Comparison of ENCODE assay signal across 25 mouse cellular contexts in the genomic region with DNA sequence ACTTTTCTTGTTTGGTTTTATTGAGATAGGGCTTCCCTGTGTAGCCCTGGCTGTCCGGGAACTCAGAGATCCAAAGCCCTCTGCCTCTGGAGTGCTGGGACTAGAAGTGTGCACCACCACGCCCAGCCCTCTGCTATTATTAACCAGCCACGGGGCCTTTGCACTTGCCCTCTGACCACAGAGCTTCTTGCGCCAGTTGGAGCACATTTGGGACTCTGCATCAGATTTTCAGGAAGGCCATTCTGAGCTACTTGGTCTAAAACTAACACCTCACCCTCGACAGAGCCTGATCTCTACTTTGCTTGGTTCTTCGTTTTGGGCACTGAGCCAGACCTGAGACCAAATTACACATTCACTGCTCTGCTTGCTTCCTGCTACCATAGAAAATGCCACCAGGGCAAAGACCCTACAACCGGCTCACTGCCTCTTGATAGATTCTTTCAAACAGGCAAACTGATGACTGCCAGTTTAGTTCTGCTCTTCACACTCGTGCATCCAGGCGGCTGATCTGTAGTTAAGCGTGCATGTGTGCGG.
DNase-seq lines count a peak whose midpoint lies in the region; ATAC-seq and TF ChIP-seq lines count a peak whose summit lies in the region.
"Had no signal": no experiment of that assay in that cellular context is flagged by ENCODE, and none has a peak within 500 bp of the region (broad histone marks: within the 10 kb centered on the region; RNA-seq: fewer than 3 reads in every experiment).

No protein-coding gene starts in this region.

- H3K27me3 ChIP-seq in kidney, embryonic 15.5 days: no peaks in the 10 kb centered on the region
- H3K27me3 ChIP-seq in liver, adult 2 months (ENCODE audit: control insufficient read depth, insufficient read depth, low read length): no peaks in the 10 kb centered on the region
- no peaks in the 10 kb centered on the region for H3K27me3 ChIP-seq in liver, postnatal 0 days (ENCODE audit: insufficient read depth, low read length)
- no peaks in the 10 kb centered on the region for H3K27me3 ChIP-seq in lung, embryonic 15.5 days
- H3K27me3 ChIP-seq in midbrain, embryonic 10.5 days (ENCODE audit: low read depth, poor library complexity, severe bottlenecking): no peaks in the 10 kb centered on the region
- H3K27me3 ChIP-seq: CH12.LX; embryonic facial prominence, embryonic 15.5 days; forebrain, embryonic 15.5 days; hindbrain, embryonic 12.5 days; megakaryocyte, embryonic 14.5 days had no signal

- H3K4me2 ChIP-seq in kidney, embryonic 15.5 days: no peak overlapping the region
- H3K4me2 ChIP-seq in liver, postnatal 0 days (ENCODE audit: low read depth, low read length): no peak overlapping the region
- H3K4me2 ChIP-seq in lung, embryonic 15.5 days: peak overlapping the region; percentile 39
- H3K4me2 ChIP-seq: embryonic facial prominence, embryonic 15.5 days; forebrain, embryonic 15.5 days; hindbrain, embryonic 12.5 days had no signal

- H3K9me3 ChIP-seq in kidney, embryonic 15.5 days (replicated peaks): no peaks in the 10 kb centered on the region
- H3K9me3 ChIP-seq in liver, postnatal 0 days (ENCODE audit: low read length): no peaks in the 10 kb centered on the region
- no peaks in the 10 kb centered on the region for H3K9me3 ChIP-seq in lung, embryonic 15.5 days
- no peaks in the 10 kb centered on the region for H3K9me3 ChIP-seq in midbrain, embryonic 10.5 days (replicated peaks)
- H3K9me3 ChIP-seq: embryonic facial prominence, embryonic 15.5 days; forebrain, embryonic 15.5 days; hindbrain, embryonic 12.5 days; limb, embryonic 10.5 days; megakaryocyte, embryonic 14.5 days had no signal

- H3K27ac ChIP-seq in kidney, embryonic 15.5 days: no peak overlapping the region
- no peak overlapping the region for H3K27ac ChIP-seq in liver, adult 2 months (replicated peaks; ENCODE audit: insufficient read depth, low read depth, low read length)
- no peak overlapping the region for H3K27ac ChIP-seq in liver, postnatal 0 days (ENCODE audit: low read depth)
- peak overlapping the region; percentile 86 for H3K27ac ChIP-seq in lung, embryonic 15.5 days
- H3K27ac ChIP-seq in midbrain, embryonic 10.5 days (replicated peaks): no peak overlapping the region
- H3K27ac ChIP-seq: embryonic facial prominence, embryonic 15.5 days; forebrain, embryonic 15.5 days; hindbrain, embryonic 12.5 days; layer of hippocampus, adult 2 months; limb, embryonic 10.5 days had no signal

- no peak for TF ChIP-seq POLR2A in liver, adult 2 months (IDR thresholded peaks at IDR 0.05; ENCODE audit: extremely low read depth, insufficient read depth, low read length)

- ATAC-seq in kidney, embryonic 15.5 days (replicated peaks; ENCODE audit: low FRiP score): no peak
- no peak for ATAC-seq in liver, postnatal 0 days
- ATAC-seq in lung, embryonic 15.5 days (ENCODE audit: borderline replicate concordance, extremely low read depth, low FRiP score, low TSS enrichment): no peak
- ATAC-seq: forebrain, embryonic 15.5 days; intestine, postnatal 0 days had no signal

- 79% methylated on average over 11 of the region's 11 CpGs for WGBS in kidney, embryonic 15.5 days
- 69% methylated on average over 11 of the region's 11 CpGs for WGBS in liver, adult 2 months
- 78% methylated on average over 11 of the region's 11 CpGs for WGBS in liver, postnatal 0 days (ENCODE audit: insufficient replicate concordance)
- 53% methylated on average over 11 of the region's 11 CpGs for WGBS in lung, embryonic 15.5 days
- 94% methylated on average over 11 of the region's 11 CpGs for WGBS in midbrain, embryonic 10.5 days

- no peak for TF ChIP-seq EP300 in liver, postnatal 0 days (IDR thresholded peaks at IDR 0.05; ENCODE audit: low read depth)

- H3K36me3 ChIP-seq in kidney, embryonic 15.5 days: no peaks in the 10 kb centered on the region
- no peaks in the 10 kb centered on the region for H3K36me3 ChIP-seq in liver, adult 2 months (ENCODE audit: control insufficient read depth, insufficient read depth, low read length)
- H3K36me3 ChIP-seq in liver, postnatal 0 days (replicated peaks; ENCODE audit: insufficient read depth, low read length): no peaks in the 10 kb centered on the region
- H3K36me3 ChIP-seq in lung, embryonic 15.5 days: no peaks in the 10 kb centered on the region
- peaks cover 18% of the 10 kb centered on the region; the same call in 1 of the 2 replicates for H3K36me3 ChIP-seq in midbrain, embryonic 10.5 days
- H3K36me3 ChIP-seq: embryonic facial prominence, embryonic 15.5 days; forebrain, embryonic 15.5 days; hindbrain, embryonic 12.5 days had no signal

- no peak overlapping the region for H3K4me3 ChIP-seq in kidney, embryonic 15.5 days (replicated peaks)
- H3K4me3 ChIP-seq in liver, adult 2 months (ENCODE audit: insufficient read depth, low read depth, low read length): no peak overlapping the region
- H3K4me3 ChIP-seq in liver, postnatal 0 days (ENCODE audit: low read depth, low read length): no peak overlapping the region
- H3K4me3 ChIP-seq in lung, embryonic 15.5 days: no peak overlapping the region
- H3K4me3 ChIP-seq in midbrain, embryonic 10.5 days: no peak overlapping the region
- H3K4me3 ChIP-seq: embryonic facial prominence, embryonic 15.5 days; forebrain, embryonic 15.5 days; hindbrain, embryonic 12.5 days; layer of hippocampus, adult 2 months; limb, embryonic 10.5 days; megakaryocyte, embryonic 14.5 days had no signal

- H3K4me1 ChIP-seq in kidney, embryonic 15.5 days: peaks cover 37% of the 10 kb centered on the region
- peaks cover 6% of the 10 kb centered on the region for H3K4me1 ChIP-seq in liver, adult 2 months (ENCODE audit: control insufficient read depth, insufficient read depth, low read length)
- peaks cover 9% of the 10 kb centered on the region; the same call in 1 of the 2 replicates for H3K4me1 ChIP-seq in liver, postnatal 0 days (ENCODE audit: insufficient read depth)
- peaks cover 61% of the 10 kb centered on the region for H3K4me1 ChIP-seq in lung, embryonic 15.5 days
- peaks cover 32% of the 10 kb centered on the region for H3K4me1 ChIP-seq in midbrain, embryonic 10.5 days

- H3K9ac ChIP-seq in kidney, embryonic 15.5 days: no peak overlapping the region
- H3K9ac ChIP-seq in liver, adult 2 months (ENCODE audit: low read depth, low read length): no peak overlapping the region
- H3K9ac ChIP-seq in liver, postnatal 0 days (replicated peaks): no peak overlapping the region
- H3K9ac ChIP-seq in lung, embryonic 15.5 days: no peak overlapping the region
- H3K9ac ChIP-seq: embryonic facial prominence, embryonic 15.5 days; forebrain, embryonic 15.5 days; hindbrain, embryonic 12.5 days had no signal

- H3K79me2 ChIP-seq in liver, adult 2 months (ENCODE audit: control insufficient read depth, insufficient read depth, low read length): peaks cover 33% of the 10 kb centered on the region; the same call in 1 of the 2 replicates

- no peak for TF ChIP-seq CTCF in liver, adult 2 months (IDR thresholded peaks at IDR 0.05; ENCODE audit: low read depth, low read length)
- TF ChIP-seq CTCF in liver, postnatal 0 days (IDR thresholded peaks at IDR 0.05; ENCODE audit: low read depth): no peak

- peak; percentile 23 for DNase-seq in kidney, adult 11 months
- peak; percentile 54 for DNase-seq in liver, adult 2 months (ENCODE audit: extremely low read depth, low read depth, low spot score)
- DNase-seq in liver, postnatal 0 days: no peak
- peak; percentile 14 for DNase-seq in NIH3T3 (ENCODE audit: low read depth)
- no peak for DNase-seq in cerebellum, adult 18-20 months
- DNase-seq in midbrain, embryonic 10.5 days (ENCODE audit: low spot score): no peak
- DNase-seq: adrenal gland, adult 8-10 months; cerebellum, adult 8-10 months; cerebellum, postnatal 36 days; embryo, embryonic 11 days; liver; right cerebral cortex, adult 18-20 months; right cerebral cortex, postnatal 4 days; thymus, adult 18-20 months; thymus, postnatal 36 days had no signal

Comparison
In these comparisons a context has a peak if more than half of its experiments do, and no peak if none do; other contexts are left out.
1. DNase-seq: peak in kidney, adult 11 months (single experiment), liver, adult 2 months (single experiment) and NIH3T3 (single experiment); none in liver, postnatal 0 days (single experiment), cerebellum, adult 18-20 months (0 of 2) and midbrain, embryonic 10.5 days (single experiment).